Mouse (Mus musculus): ENCODE measurements around the gene Kif1b.

- TF ChIP-seq CTCF (IDR thresholded peaks at IDR 0.05; ENCODE audit: borderline replicate concordance, insufficient read depth, low read depth, low read length) (no peak), POLR2A (IDR thresholded peaks at IDR 0.05; ENCODE audit: borderline replicate concordance, insufficient read depth, low read length) (no peak)
Measured at GRCm38 (mm10) chr4:149163196-149163595, 144.3 kb downstream of the Kif1b start.

Measured in cerebellum, adult 2 months (tissue).